Mouse (Mus musculus): Measurements from ENCODE around the gene Dus1l.
"Not testable (repeated sequence)": the region's sequence is repeated elsewhere in the genome, so short reads cannot be mapped to it uniquely, and the experiment has no call there.

Gene Dus1l

DNA sequence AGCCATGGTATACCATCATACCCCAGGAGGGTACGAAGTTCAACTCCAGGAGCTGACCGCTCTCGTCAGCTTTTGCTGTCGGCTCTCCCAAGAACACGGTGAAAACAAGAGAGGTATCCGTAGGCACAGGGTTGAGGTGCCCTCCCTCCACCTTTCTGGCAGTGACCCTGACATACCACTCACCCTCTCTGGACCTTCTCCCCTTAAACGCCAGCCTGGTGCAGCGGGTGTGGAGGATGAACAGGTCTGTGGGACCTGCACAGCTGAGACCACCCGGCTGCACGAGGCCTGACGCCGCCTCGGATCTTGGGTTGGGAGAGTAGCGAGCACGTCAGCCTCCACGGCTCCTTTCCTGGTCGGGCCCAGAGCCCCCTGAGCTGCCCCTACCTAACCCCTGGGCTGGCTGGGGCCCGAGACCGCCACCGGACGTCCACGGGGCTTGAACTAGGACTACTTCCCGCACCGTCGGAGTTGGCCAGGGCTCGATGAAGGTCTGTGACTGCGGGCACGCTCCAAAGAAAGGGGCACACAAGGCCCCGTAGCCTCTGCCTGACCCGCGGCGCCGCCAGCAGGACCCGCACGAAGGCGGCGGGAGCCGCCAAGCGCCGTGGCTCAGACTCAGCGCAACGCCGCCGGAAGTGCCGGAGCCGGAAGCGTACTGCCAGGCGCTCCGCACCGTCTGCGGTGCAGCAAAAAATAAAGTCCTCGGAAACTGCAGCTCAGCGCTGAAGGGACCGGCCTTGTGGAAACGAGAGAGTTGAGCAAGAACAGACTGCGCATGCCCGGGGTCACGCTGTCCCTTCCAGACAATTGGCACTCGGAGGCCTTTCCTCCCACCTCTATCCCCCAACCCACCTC lies at the start of gene Dus1l:
TSS of gene Dus1l (minus strand) at position 648 of the 858 bp plus-strand sequence.
- DNase-seq (ENCODE audit: low spot score in 2 of 2), result peak; percentile 97 to 99

DNA sequence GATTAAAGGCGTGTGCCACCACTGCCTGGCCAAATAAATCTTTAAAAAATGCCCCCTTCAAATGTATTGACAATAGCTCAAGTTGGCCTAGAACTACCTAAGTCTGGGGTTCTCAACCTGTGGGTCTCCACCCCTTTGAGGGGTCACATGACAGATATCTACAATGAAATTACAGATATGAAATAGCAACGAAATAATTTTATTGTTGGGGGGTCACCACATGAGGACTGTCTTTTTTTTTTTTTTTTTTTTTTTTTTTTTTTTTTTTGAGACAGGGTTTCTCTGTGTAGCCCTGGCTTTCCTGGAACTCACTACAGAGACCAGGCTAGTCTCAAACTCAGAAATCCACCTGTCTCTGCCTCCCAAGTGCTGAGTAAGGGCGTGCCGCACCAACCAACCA lies 48.1 kb upstream of the Dus1l start:
- DNase-seq (ENCODE audit: low spot score in 2 of 2), result no peak

DNA sequence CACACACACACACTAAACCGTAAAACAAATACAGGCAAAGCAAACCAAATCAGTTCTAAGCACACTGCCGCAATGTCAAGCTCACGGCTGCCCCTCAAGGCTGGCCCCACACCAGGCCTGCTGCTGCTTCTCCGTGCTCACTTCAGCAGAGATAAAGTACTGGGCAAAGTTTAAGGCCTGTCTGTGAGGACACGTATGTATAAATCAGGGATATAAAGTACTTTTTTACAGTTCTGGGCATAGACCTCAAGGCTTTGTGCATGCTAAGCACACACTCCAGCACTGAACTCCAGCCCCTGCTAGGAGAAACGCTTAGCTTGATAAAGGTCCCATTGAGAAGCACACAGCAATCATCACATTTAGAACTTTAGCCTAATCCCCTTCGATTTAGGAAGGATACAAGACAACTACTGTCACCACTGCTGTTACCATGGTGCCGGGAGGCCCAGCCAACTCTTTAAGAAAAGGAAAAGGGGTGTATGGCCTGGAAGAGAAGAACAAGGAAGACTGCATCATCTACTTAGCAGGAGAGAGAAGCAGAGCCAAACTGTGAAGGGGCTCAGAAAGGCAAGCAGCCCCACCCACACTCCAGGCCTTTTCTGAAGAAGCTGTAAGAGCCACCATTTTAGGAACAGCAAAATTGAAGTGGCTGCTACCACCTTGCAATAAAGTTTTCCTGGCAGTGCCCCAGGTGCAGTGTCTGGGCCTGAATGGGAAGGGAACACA lies 37.5 kb upstream of the Dus1l start:
- DNase-seq (ENCODE audit: low spot score in 2 of 2), result no peak

DNA sequence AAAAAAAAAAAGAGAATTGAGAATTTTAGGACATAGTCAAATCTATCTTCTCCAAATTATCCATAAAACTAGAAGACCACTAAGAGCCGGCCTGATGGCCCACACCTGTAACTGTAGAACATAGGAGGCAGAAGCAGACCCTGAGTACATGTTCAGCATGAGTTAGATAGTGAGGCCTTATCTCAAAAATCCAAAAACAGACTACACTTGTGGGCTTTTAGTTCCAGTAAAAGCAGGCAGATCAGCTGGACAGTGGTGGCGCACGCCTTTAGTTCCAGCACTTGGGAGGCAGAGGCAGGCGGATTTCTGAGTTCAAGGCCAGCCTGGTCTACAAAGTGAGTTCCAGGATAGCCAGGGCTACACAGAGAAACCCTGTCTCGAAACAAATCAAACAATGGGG lies 36.8 kb upstream of the Dus1l start:
- DNase-seq (ENCODE audit: low spot score in 2 of 2), result not testable (repeated sequence)

DNA sequence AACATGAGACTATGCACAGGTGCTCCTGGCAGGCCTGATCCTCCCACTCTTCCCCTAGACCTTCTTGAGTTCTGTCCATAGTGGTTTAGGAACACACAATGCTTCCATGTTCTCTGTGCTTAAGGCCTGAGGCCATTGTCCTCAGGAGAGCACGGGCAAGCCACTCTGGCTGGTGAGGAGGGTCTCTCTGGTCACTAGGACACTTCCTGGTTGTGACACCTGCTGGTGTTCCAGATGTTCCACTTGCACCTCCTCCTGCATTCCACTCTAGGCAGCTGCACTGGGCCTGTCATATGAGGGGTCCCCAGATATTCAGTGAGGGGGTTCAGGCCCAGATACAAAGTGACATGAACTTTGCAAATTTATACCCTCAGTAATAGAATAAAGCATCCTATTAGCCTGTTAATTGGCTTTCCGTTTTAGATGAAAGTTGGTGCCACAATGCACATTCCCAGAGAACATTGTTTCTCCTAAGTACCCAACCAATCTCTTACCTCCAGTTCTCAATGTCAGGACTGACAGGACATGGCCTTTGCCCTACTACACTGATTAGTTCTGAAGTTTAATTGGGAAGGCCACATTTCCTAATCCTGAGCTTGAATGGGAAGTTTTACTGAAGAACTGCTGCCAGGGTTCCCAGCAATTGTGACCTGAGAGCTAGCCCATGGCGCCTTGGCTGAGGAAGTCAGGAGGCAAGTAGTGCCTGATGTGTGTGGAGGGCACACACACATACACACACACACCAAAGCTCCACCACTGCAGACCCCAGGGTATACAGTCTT lies 35.6 kb upstream of the Dus1l start:
- no peak for DNase-seq (ENCODE audit: low spot score in 2 of 2)

DNA sequence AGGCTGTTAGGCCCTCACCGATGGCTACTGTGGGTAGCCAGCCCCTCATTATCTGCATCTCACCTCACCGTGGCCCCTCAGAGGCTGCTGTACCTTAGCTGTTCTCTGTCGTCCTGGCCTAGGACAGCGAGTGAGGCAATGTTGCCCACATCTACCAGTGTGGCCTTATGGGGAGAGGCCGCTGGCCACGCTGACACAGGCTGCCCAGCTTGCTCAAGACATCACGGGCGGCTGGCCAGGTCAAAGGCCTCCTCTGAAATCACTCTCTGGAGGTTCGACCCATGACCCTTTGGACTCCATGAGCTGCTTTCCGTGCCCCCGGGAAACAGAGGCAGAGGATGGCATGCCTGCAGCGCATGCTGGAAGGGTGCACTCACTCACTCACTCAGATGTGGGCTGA lies 34.5 kb upstream of the Dus1l start:
- no peak for DNase-seq (ENCODE audit: low spot score in 2 of 2)

DNA sequence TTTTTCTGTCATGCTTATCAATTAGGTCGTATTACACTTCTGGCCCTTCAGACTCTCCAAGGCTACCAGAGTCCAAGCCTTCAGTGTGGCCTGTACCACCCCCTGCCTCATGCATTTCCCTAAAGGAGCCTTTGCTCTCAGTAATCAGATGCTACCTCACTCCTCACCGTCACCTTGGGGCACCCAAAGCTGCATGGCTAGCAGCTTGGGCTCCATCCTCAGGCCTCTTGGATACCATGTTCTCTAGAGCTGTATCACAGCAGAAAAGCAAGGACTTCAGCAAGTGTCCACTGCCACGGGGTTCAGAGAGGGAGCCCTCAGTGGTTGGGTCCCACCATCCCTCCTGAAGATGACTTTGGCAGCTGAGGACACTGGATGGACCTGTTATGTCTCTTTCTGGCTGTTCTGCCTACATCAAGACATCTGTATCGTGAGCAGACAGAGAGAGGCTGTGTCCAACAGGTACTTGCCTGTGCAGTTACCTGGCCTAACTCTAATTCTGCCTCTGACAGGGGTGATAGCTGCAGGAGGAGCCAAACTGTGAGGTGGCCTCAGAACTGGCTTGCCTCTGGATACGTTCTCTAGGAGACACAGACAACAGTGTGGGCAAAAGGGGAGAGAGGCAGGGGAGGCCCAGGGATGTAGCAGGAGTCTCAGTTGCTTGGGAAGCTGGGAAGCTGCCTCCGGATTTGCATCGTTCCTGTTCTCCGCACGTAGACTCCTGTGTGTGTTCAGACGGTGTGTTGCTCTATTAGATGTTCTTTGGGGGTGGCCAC lies 33.7 kb upstream of the Dus1l start:
- no peak for DNase-seq (ENCODE audit: low spot score in 2 of 2)

DNA sequence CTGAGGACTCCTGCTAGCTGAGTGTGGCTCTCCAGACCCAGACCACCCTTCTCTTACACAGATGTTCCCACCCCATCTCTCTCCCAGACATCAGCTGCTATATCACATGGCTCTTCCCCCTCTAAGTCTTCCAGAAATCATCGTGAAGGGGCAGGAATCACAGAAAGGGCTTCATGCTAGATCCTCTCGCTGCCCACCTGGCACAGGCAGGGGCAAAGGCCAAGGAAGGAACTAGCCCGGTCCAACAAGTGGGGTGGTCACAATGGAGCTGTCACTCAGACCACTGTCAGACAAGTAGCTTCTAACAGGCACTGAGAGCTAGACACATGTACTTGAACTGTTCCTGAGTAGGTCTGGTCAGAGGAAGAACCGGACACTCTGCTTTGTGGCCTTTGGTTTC lies 32.2 kb upstream of the Dus1l start:
- DNase-seq (ENCODE audit: low spot score in 2 of 2), result no peak

DNA sequence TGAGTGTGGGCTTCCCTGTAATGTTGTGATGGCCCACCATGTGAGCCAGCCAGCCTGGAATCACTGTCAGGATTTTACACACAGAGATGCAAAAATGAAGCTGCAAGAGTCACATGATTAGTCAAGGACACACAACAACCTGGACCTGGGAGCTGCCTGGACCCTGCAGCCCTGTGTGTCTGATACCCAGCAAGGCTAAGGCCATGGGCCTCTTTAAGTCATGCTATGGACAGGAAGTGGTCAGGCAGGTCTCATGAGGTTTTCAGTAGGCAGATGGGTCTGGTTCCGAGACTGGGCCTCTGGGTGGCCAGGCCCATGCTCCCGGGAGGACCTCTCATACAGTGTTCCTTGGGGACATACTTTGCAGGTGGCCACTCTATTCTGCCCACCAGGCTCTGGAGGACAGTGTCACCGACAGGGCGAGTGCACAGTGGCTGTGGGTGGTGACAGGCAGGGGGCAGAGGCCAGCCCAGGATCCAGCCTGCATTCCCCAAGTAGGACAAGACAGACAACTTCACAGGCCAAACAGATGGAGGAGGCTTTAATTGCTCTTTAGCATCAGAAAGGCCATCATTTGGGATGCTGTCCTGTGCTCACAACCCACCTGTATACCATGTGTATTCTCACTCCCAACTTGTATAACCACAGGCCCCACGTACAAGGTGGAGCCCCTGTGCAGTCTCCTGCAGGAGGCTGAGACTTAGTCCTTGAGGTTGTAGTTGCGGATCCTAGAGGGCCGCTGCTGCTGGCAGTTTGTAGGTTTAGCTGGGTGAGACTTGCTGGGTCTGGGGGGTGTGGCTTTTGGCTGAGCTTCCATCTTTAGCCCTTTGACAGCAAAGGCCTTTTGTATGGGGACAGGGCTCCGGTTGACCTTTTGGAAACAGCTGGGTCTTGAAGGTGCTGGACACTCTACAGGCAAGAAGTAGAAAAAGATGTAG lies 30.1 kb upstream of the Dus1l start:
- no peak for DNase-seq (ENCODE audit: low spot score in 2 of 2)

DNA sequence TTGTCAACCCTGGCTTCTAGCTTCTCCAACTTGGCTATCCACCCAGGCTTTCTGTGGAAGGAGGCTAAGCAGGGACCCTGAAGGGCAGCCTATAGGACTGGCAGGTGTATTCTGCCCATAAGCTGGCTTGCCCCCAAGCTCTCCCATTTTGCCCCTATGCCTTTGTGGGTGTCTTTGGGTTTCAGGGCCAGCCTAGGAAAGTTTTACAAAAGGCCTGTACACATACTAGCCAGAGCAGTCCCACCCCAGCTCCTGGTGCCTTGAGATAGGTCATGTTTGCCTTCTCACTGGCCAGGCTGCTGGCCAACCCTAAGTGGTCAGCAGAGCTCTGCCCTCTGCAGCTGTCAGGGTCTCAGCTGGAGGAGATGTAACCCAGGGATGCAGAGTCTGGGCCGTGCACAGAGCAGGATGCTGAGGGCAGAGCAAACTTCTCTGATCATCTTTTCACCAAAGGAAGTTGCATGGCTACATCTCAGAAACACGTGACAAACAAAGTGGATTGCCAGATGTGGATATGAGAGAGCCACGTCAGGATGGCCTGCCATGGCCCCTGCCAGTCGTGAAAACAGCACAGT lies 29.2 kb upstream of the Dus1l start:
- DNase-seq (ENCODE audit: low spot score in 2 of 2), result no peak

DNA sequence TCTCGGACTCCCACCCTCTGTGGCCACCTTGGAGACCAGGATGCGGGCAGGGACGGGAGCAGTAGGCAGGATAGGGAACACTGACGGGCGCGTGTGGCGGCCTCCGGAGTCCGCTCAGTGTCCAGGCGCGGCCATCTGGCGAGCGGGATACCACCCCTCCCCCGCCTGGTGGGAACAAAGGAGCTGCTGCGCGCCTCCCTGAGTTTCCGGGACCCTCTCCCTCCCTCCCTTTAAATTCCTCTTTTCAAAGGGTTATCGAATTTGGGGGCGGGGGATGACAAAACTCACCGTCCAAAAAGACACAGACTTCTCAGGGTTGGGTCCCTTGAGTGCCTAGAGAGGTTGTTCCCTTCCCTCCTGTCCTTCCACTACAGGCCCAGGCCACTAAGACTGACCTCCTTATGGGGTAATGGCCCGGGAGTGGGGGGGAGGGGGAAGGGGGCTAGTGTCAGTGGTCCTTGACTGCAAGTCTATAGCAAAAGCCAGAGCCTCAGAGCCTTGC lies 28.6 kb upstream of the Dus1l start:
- no peak for DNase-seq (ENCODE audit: low spot score in 2 of 2)

DNA sequence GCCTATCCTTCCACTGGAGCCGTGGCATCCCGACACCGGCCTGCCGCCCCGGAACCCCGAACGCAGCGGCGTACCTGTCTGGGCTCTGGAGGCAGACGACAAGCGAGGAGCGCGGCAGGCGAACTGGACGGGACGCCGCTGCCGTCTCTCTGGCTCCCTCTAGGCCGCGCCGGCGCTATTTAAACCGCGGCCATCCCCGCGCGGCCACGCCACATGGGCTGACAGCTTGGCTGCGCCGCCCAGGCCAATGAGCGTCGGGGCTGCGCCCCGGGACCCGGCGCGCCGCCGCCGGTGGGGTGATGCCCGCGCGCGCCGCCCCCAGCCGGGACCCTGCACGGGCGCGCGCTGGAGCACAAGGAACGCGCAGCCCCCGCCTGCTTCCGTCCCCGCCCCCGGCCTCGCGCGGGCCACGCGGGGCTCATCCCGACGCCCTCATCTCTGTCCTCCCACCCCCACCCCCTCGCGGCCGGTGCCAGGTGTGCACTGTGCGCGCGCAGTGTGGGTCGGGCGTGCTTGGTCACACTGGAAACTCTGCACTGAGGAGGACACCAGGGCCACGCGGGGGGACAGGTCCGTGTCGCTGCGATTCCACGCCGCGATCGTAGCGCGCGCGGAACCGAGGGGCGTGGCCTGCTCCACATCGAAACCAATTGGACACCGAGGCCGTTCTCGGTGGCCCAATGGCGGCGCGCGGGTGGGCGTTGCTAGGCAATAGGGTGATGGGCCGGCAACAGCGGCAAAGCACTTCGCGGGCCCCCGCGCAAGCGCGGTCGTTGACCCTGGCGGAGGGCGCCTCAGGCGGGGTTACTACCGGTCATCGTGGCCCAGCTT lies 28.0 kb upstream of the Dus1l start, which contains the start of gene Fasn:
TSS of gene Fasn (minus strand) at position 592 of the 831 bp plus-strand sequence.
- DNase-seq (ENCODE audit: low spot score in 2 of 2), result peak; percentile 98

DNA sequence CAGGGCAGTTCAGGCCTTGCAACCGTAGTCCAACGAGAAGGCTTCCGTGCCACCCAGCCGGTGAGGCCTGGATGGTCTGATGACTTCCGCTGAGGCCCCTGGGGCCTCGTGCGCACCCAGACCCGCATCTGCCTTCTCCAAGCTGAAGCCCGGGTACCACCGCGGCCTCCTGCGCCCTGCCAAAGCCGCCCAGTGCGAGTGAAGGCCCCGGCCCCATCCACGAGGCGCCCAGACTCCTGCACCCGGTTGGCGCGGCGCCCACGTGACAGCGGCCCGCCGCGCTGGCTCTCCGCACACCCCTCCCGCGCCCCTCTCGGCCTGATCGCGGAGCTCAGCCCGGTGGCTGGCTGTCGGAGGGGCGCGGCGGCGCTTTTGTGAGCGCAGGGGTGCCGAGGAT lies 27.3 kb upstream of the Dus1l start:
- DNase-seq (ENCODE audit: low spot score in 2 of 2), result no peak

DNA sequence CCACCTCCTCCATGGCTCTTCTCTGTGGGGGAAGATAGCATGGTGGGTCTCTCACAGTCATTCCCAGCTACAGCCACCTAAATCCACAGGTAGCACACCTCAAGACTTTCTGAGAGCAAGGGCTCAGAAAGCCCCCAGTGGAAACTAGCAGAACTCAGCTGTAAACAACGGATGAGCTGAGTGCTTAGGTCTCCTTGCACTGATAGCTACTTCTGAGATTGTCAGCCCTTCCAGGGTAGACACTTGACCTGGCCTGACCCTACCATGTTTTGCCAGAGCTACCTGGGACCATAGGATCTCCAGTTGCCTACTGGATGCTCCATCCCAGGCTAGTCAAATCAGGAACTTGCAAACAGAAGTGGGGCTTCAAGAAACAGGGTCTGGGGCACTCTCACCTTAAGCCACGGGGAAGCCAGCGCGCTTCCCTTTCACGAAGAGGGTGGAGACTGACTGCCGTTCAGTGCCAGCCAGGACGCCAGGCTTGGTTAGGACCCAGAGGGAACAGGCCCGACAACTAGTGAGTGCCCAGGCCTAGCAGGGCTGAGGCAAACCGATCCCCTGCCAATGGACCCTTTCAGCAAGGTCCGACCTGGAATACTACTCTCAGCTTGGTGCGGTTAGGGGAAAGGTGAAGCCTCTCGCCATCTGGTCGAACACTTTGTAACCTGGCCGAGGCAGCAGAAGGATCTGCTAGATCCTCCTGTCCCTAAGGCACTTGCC lies 26.8 kb upstream of the Dus1l start:
- no peak for DNase-seq (ENCODE audit: low spot score in 2 of 2)

DNA sequence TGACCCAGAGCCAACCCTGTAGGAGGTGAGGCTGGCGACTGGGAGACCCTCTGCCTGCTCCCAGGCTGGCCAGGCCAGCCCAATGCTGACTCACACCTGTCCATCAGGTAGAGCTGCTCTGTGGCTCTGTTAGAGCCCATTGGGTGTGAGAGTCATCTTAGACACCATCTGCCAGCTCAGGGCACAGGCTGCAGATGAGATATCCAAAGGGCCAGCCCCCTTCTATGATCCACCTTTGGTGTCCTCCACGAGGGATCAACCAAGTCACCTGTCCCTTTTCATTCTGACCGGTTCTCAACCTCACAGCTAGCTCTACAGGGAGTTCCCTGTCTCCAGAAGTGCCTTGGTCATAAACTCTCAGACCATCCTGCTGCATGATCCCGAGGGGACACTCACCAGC lies 26.1 kb upstream of the Dus1l start:
- DNase-seq (ENCODE audit: low spot score in 2 of 2), result no peak

DNA sequence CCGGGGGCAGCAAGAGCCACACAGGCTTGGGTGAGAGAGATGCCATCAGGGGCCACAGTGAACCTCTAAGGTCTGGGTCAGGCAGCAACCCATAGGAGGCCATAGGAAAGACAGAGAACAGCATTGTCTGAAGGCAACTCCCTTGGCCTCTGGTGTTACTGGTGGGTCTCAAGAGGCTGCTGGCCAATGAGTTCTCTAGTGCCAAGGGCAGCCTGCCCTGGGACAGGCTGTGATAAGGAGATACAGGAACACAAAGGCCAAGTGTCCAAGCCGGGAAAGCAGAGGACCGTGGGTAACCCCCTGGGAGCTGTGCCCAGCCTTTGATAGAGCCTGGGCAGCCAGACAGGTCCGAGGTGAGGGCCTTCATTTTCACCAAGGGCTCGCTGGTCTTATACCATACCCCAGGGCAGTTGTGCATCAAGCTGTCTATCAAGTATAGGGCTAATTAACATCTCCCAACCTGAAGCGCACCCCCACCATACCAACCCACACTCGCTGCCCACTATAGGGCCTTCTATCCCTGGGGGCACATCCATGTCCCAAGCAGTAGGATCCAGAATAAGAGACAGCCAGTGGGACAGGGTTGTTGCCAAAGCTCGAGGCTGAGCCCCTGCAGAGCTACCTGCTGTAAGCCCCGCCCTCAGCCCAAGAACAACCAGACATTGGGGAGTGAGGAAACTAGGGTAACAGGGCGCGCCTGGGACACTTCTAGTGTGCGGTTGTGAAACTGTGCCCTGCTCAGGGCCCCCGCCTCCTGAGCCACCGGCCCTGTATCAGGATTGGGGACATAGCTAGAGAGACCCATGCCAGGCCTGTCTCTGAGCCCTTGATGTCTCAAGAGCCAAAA lies 25.1 kb upstream of the Dus1l start:
- no peak for DNase-seq (ENCODE audit: low spot score in 2 of 2)

DNA sequence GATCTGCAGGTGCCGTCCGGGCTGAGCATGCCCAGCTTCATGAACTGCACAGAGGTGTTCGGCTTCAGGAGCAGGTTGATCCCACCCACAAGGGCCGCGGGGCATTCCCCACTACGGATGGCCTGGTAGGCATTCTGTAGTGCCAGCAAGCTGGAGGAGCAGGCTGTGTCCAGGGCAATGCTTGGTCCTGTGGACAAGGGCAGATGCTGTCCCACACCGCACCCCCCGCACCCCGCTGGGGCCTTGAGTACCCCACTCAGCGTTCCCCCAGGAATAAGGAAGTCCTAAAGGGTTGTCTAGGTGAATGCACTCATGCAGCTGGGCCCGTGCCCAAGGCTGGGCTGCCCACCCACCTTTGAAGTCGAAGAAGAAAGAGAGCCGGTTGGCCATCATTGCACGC lies 24.3 kb upstream of the Dus1l start:
- DNase-seq (ENCODE audit: low spot score in 2 of 2), result no peak

Measured in right cerebral cortex, adult 2 months (tissue).